Mouse (Mus musculus) limb, embryonic 14.5 days (tissue): ENCODE results near the gene Zdhhc5. TPM values are rescaled to one million over a fixed set of nuclear protein-coding genes. Genes with fewer than 3 reads are reported as not detected.

Experiments used
- ATAC-seq: fragments of 200-750 bp; cut with Nextera tagmentation; 2 replicates; pipeline ENCODE4 v1.8.0; 2017; ENCODE audit warnings: low read depth, moderate number of reproducible peaks, moderate TSS enrichment; ENCODE audit not compliant: low FRiP score
- DNase-seq: peaks from one replicate; pipeline ENCODE4 v3.0.0-alpha.2; 2015; ENCODE audit warnings: low spot score
- H3K27ac ChIP-seq: fragments of 300-500 bp; sonication (generic); replicated peaks from 2 replicates; pipeline ENCODE4 v1.5.1; 2014; ENCODE audit warnings: low read depth, mild to moderate bottlenecking, low read length, moderate library complexity, mixed read lengths
- H3K27me3 ChIP-seq: fragments of 300-500 bp; sonication (generic); 2 replicates; pipeline ENCODE4 v1.6.1; 2014; ENCODE audit warnings: low read length, mixed read lengths; ENCODE audit not compliant: control insufficient read depth, insufficient read depth
- H3K36me3 ChIP-seq: fragments of 300-500 bp; sonication (generic); 2 replicates; pipeline ENCODE4 v1.6.1; 2014; ENCODE audit warnings: mild to moderate bottlenecking, low read length, moderate library complexity, mixed read lengths; ENCODE audit not compliant: control insufficient read depth, insufficient read depth
- H3K4me1 ChIP-seq: fragments of 300-500 bp; sonication (generic); 2 replicates; pipeline ENCODE4 v1.6.1; 2014; ENCODE audit warnings: antibody characterized with exemption, low read length, mixed read lengths; ENCODE audit not compliant: control insufficient read depth, insufficient read depth
- H3K4me2 ChIP-seq: fragments of 300-500 bp; sonication (generic); replicated peaks from 2 replicates; pipeline ENCODE4 v1.6.1; 2014; ENCODE audit warnings: low read depth, mild to moderate bottlenecking, low read length, moderate library complexity; ENCODE audit not compliant: severe bottlenecking
- H3K4me3 ChIP-seq: fragments of 300-500 bp; sonication (generic); replicated peaks from 2 replicates; pipeline ENCODE4 v1.5.1; 2014; ENCODE audit warnings: low read length
- H3K9ac ChIP-seq: fragments of 300-500 bp; sonication (generic); 2 replicates; pipeline ENCODE4 v1.6.1; 2014; ENCODE audit warnings: mild to moderate bottlenecking, low read depth, low read length, moderate library complexity; ENCODE audit not compliant: severe bottlenecking
- H3K9me3 ChIP-seq: fragments of 300-500 bp; sonication (generic); 2 replicates; pipeline ENCODE4 v1.6.1; 2016; ENCODE audit warnings: low read length; ENCODE audit not compliant: control insufficient read depth
- POLR2A ChIP-seq: fragments of 200-500 bp; IDR thresholded peaks from 2 replicates; pipeline ENCODE4 v1.8.0; 2012; ENCODE audit warnings: inconsistent platforms, mild to moderate bottlenecking, moderate library complexity, borderline replicate concordance; ENCODE audit not compliant: insufficient read depth, insufficient read length; ENCODE audit errors: extremely low read depth
- WGBS: fragments of 180-500 bp; shearing (Covaris S2); extraction: QIAGEN DNeasy Blood & Tissue Kit; methylation state at CpG from one replicate; pipeline ENCODE4 v1.1.7; 2014; 5-methylcytosine and 5-hydroxymethylcytosine counted together
- polyA plus RNA-seq, 2 experiments: library from polyadenylated mRNA; depleted of rRNA in 1 of 2; stranded (reverse) in 1 of 2; unstranded in 1 of 2; fragments of >200 nt; fragmentation: Nextera tagmentation in 1 of 2; extraction: Ambion mirVana in 1 of 2; gene quantifications; 2 replicates each; pipeline versions ENCODE4 v1.2.1 to v1.2.3; 2012 to 2014

The Zdhhc5 gene
- polyA plus RNA-seq, 2 experiments, result 36.5 to 46.6 TPM

DNA sequence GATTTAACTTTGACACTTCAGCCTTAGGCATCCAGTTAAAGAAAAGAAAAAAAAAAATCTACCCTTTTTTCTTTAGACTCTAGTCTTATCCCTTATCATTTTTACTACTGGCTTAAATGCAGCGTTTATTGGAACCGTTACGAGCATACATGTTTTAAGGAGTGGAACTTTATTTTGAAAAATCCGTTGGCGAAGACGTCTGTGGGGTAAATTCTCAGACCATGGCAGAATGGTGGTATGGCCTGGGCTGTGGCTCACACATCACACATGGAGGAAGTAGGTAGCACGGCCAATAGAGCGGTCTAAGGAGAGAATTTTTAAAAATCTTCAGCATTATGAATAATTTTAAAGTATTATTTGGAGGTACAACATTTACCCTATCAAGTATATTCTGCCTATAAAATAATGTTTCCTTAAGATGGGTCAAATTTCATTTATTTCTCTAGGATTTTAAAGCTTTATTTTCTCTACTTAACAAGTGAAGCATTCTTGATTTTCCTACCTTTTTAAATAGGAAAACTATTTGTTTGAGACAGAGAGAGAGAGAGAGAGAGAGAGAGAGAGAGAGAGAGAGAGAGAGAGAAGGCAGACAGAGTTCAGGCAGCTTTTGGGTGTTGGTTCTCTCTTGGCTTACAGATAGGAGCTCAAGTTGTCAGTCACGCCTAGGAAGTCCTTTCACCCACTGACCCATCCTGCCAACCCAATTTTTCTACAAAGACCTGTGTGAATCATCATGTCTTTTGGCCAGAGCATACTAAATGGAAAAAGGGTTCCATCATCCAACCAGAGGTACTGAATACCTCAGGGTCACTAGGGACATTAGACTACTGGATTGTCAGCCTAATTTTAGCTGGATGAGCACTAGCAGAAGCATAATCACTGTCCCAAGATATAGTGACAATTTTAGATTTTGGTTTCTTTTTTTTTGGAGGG, 1.7 kb upstream of the Zdhhc5 start:
- peak overlapping the region; percentile 92 for H3K4me3 ChIP-seq
- no peaks in the 10 kb centered on the region for H3K27me3 ChIP-seq
- H3K9ac ChIP-seq, result peak overlapping the region; percentile 92
- peak overlapping the region; percentile 92 for H3K27ac ChIP-seq
- TF ChIP-seq POLR2A, result no peak
- no peaks in the 10 kb centered on the region for H3K9me3 ChIP-seq
- WGBS, result 26% methylated on average over 9 of the region's 9 CpGs
- H3K4me2 ChIP-seq, result peak overlapping the region; percentile 82
- no peak for DNase-seq
- H3K36me3 ChIP-seq, result 0 out of 2 replicates have a peak, but pooled peaks cover 5% of the 10 kb centered on the region
- no peak for ATAC-seq
- peaks cover 8% of the 10 kb centered on the region; the same call in 1 of the 2 replicates for H3K4me1 ChIP-seq

DNA sequence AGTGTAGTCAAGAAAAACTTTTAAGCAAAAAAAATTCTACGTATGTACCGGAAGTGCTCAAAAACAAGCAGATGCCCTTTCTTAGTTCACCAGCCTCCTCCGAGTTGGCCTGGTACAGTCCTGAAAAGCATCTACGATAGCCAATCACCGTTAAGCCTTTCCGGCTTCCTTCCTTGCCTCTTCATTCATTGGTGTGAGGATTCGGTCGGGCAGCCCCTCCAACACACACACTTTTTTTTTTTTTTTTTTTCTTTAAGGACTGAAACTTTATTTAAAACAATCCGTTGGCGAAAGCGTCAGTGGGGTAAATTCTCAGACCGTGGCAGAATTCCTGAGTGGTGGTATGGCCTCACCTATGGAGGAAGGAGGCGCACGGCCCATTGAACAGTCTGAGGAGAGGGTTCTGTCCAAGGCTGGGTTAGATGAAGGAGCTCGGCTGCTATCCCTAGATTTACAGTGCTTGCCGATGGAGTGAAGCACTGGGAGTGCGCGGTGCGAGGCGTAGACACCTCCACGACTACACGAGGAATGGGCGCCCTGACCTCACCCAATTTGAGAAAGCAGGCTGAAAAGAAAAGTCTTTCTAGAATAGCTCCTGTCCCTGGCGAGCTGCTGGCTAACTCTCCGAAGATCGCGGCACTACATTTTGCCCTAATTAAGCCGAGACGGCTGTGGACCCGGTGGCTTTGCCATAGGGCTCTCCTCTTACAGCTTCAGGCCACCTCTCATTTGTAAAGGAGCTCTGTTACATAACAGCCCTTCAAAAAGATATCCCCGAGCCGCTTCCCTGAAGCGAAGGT, 782 bp upstream of the Zdhhc5 start:
- peak; percentile 96 for ATAC-seq
- Histone ChIP-seq H3K4me2 (peak overlapping the region; percentile 82), H3K9me3 (no peaks in the 10 kb centered on the region), H3K36me3 (peaks cover 2% of the 10 kb centered on the region), H3K9ac (peak overlapping the region; percentile 92), H3K27me3 (no peaks in the 10 kb centered on the region), H3K4me3 (peak overlapping the region; percentile 92), H3K4me1 (peaks cover 8% of the 10 kb centered on the region; the same call in 1 of the 2 replicates), H3K27ac (peak overlapping the region; percentile 92)
- under 1% methylated on average over 33 of the region's 33 CpGs for WGBS
- DNase-seq, result peak; percentile 98
- TF ChIP-seq POLR2A, result peak; percentile 41; the same call in 1 of the 2 replicates

DNA sequence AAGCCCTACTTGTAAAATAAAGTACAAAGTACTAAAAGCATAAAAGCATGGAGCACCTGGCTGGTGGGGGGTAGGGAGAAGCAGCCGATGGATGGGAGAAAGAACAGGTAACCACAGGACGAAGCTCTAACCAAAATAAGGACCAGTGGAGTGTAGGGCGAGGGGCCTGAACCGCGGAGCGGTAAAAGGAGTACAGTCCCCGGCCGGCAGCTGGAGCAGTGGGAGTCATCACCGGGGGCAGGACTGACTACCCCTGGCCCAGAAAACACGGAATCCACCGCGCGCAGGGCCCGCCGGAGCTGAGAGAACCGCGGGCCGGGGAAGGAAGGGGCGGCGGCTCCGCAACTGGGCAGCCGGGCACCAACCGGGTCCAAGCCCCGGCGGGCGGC, 564 bp downstream of the Zdhhc5 start:
- DNase-seq (no peak), ATAC-seq (peak; percentile 2; the same call in 1 of the 2 replicates)
- Histone ChIP-seq H3K27me3 (no peaks in the 10 kb centered on the region), H3K9me3 (no peaks in the 10 kb centered on the region), H3K4me2 (peak overlapping the region; percentile 58), H3K4me1 (peaks cover 8% of the 10 kb centered on the region; the same call in 1 of the 2 replicates), H3K27ac (peak overlapping the region; percentile 92), H3K36me3 (peaks cover 14% of the 10 kb centered on the region), H3K9ac (peak overlapping the region; percentile 92), H3K4me3 (peak overlapping the region; percentile 92)
- TF ChIP-seq POLR2A, result no peak
- whole genome bisulfite sequencing, result 0% methylated on average over 12 of the region's 26 CpGs

DNA sequence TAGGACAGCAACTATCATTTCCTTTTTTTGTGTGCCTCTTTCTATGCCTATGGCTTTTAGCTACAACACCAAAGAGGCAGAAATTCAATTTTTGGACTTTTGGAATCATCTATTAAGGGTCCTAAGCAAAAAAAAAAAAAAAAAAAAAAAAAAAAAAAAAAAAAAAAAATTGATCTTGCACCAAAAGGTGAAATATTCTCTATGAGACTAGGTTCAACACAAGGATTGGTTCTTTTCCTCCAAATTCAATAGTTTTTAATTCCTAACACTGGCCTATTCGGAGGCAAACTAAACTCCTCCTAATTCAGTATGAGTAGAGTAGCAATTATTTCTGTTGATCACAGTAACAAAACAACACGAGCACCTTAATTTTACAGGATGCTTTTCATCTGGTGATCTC, 3.1 kb downstream of the Zdhhc5 start:
- ATAC-seq (no peak), DNase-seq (no peak)
- Histone ChIP-seq H3K4me2 (no peak overlapping the region), H3K4me1 (peaks cover 8% of the 10 kb centered on the region; the same call in 1 of the 2 replicates), H3K27ac (no peak overlapping the region), H3K36me3 (peaks cover 34% of the 10 kb centered on the region), H3K4me3 (no peak overlapping the region), H3K27me3 (no peaks in the 10 kb centered on the region), H3K9ac (no peak overlapping the region), H3K9me3 (no peaks in the 10 kb centered on the region)
- 83% methylated on average over 2 of the region's 2 CpGs for WGBS
- no peak for TF ChIP-seq POLR2A

DNA sequence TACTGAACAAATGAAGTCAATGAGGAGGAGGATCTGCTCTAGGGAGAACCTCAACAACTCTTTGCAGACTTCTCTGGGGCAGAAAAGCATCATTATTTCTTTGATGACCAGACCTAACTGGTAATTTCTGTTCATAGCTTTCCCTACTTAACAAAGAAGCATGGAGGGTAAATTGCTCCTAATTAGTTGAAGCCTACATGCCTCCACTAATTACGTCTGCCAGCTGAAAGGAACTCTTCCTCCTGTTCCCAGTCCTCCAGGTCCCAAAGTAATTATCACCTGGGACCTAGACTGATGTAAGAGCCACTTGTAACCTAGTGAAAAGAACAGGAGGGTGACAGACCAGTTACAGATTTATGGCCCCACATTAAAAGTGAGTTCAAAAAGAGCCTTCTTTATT, 7.5 kb downstream of the Zdhhc5 start:
- no peak overlapping the region for H3K9ac ChIP-seq
- no peak overlapping the region for H3K27ac ChIP-seq
- ATAC-seq (no peak), DNase-seq (no peak)
- no peaks in the 10 kb centered on the region for H3K27me3 ChIP-seq
- H3K4me3 ChIP-seq, result no peak overlapping the region
- no peak overlapping the region for H3K4me2 ChIP-seq
- peaks cover 57% of the 10 kb centered on the region for H3K36me3 ChIP-seq
- WGBS, result 26% methylated on average over 1 of the region's 1 CpGs
- H3K9me3 ChIP-seq, result no peaks in the 10 kb centered on the region
- peaks cover 1% of the 10 kb centered on the region; the same call in 1 of the 2 replicates for H3K4me1 ChIP-seq
- TF ChIP-seq POLR2A, result no peak
